Mouse (Mus musculus): ENCODE measurements at regions not wholly inside any gene's neighbourhood (a gene's known extent, or its start where the extent isn't known, plus 50 kb on each side); places are given as distances from the start of the nearest gene placed in this dataset.

GRCm38 (mm10) chr17:83963561-83963960, 115.8 kb upstream of the Haao start:
- no peak for DNase-seq (ENCODE audit: low spot score)

GRCm38 (mm10) chr17:83962841-83963240, 115.1 kb upstream of the Haao start:
- DNase-seq (ENCODE audit: low spot score), result no peak

GRCm38 (mm10) chr17:83962126-83962525, 114.4 kb upstream of the Haao start:
- no peak for DNase-seq (ENCODE audit: low spot score)

- no peak for DNase-seq (ENCODE audit: low spot score)
Measured at GRCm38 (mm10) chr17:83960821-83961220, 113.1 kb upstream of the Haao start.

- no peak for DNase-seq (ENCODE audit: low spot score)
Measured at GRCm38 (mm10) chr17:83960158-83960557, 112.4 kb upstream of the Haao start.

GRCm38 (mm10) chr17:83959159-83959848, 111.5 kb upstream of the Haao start:
- no peak for DNase-seq (ENCODE audit: low spot score)

- DNase-seq (ENCODE audit: low spot score), result no peak
Measured at GRCm38 (mm10) chr17:83958706-83959105, 110.9 kb upstream of the Haao start.

GRCm38 (mm10) chr17:83957661-83958540, 110.1 kb upstream of the Haao start:
- DNase-seq (ENCODE audit: low spot score), result no peak

GRCm38 (mm10) chr17:83956821-83957565, 109.2 kb upstream of the Haao start:
- no peak for DNase-seq (ENCODE audit: low spot score)

GRCm38 (mm10) chr17:83955978-83956377, 108.2 kb upstream of the Haao start:
- DNase-seq (ENCODE audit: low spot score), result no peak

- no peak for DNase-seq (ENCODE audit: low spot score)
Measured at GRCm38 (mm10) chr17:83955058-83955697, 107.4 kb upstream of the Haao start.

GRCm38 (mm10) chr17:83954291-83955057, 106.7 kb upstream of the Haao start:
- no peak for DNase-seq (ENCODE audit: low spot score)

GRCm38 (mm10) chr17:83953656-83954055, 105.9 kb upstream of the Haao start:
- DNase-seq (ENCODE audit: low spot score), result no peak

- DNase-seq (ENCODE audit: low spot score), result no peak
Measured at GRCm38 (mm10) chr17:83946718-83947117, 99.0 kb upstream of the Haao start.

- no peak for DNase-seq (ENCODE audit: low spot score)
Measured at GRCm38 (mm10) chr17:83939344-83939743, 91.6 kb upstream of the Haao start.

GRCm38 (mm10) chr17:83938671-83939244, 91.0 kb upstream of the Haao start:
- DNase-seq (ENCODE audit: low spot score), result no peak

GRCm38 (mm10) chr17:83937576-83937975, 89.8 kb upstream of the Haao start:
- DNase-seq (ENCODE audit: low spot score), result no peak

- DNase-seq (ENCODE audit: low spot score), result no peak
Measured at GRCm38 (mm10) chr17:83936677-83937076, 88.9 kb upstream of the Haao start.

- DNase-seq (ENCODE audit: low spot score), result no peak
Measured at GRCm38 (mm10) chr17:83935969-83936368, 88.2 kb upstream of the Haao start.

- DNase-seq (ENCODE audit: low spot score), result no peak
Measured at GRCm38 (mm10) chr17:83935232-83935631, 87.5 kb upstream of the Haao start.

- no peak for DNase-seq (ENCODE audit: low spot score)
Measured at GRCm38 (mm10) chr17:83933743-83934142, 86.0 kb upstream of the Haao start.
